Mouse (Mus musculus): ENCODE results near the gene Zfp260.

- TF ChIP-seq POLR2A (IDR thresholded peaks at IDR 0.05; ENCODE audit: control insufficient read depth, extremely low read depth, insufficient read depth, low read length, poor library complexity): no peak
- no peak for TF ChIP-seq CTCF (IDR thresholded peaks at IDR 0.05; ENCODE audit: borderline replicate concordance, control insufficient read depth, extremely low read depth, insufficient read depth, low read length, poor library complexity)
Observed at GRCm38 (mm10) chr7:30129900-30130299, 35.3 kb downstream of the Zfp260 start.
